Mouse (Mus musculus) stomach, embryonic 15.5 days (tissue): ENCODE results near the gene Atp8a2. TPM values are rescaled to one million over a fixed set of nuclear protein-coding genes. Genes with fewer than 3 reads are reported as not detected.

Experiments used
- ATAC-seq: fragments of 200-750 bp; cut with Nextera tagmentation; 2 replicates; pipeline ENCODE4 v1.8.0; 2017; ENCODE audit warnings: low read depth, moderate number of reproducible peaks, moderate TSS enrichment; ENCODE audit not compliant: insufficient read depth, low FRiP score
- H3K27ac ChIP-seq: fragments of 300-500 bp; sonication (generic); 2 replicates; pipeline ENCODE4 v1.5.1; 2015; ENCODE audit warnings: mild to moderate bottlenecking, inconsistent platforms
- H3K27me3 ChIP-seq: fragments of 300-500 bp; sonication (generic); replicated peaks from 2 replicates; pipeline ENCODE4 v1.6.1; 2015; ENCODE audit warnings: inconsistent platforms
- H3K36me3 ChIP-seq: fragments of 300-500 bp; sonication (generic); 2 replicates; pipeline ENCODE4 v1.6.1; 2015; ENCODE audit warnings: inconsistent platforms
- H3K4me1 ChIP-seq: fragments of 300-500 bp; sonication (generic); 2 replicates; pipeline ENCODE4 v1.6.1; 2015; ENCODE audit warnings: inconsistent platforms
- H3K4me2 ChIP-seq: fragments of 300-500 bp; sonication (generic); 2 replicates; pipeline ENCODE4 v1.6.1; 2015; ENCODE audit warnings: mild to moderate bottlenecking, inconsistent platforms
- H3K4me3 ChIP-seq: fragments of 300-500 bp; sonication (generic); replicated peaks from 2 replicates; pipeline ENCODE4 v1.5.1; 2015; ENCODE audit warnings: inconsistent platforms
- H3K9ac ChIP-seq: fragments of 300-500 bp; sonication (generic); 2 replicates; pipeline ENCODE4 v1.6.1; 2015; ENCODE audit warnings: inconsistent platforms
- H3K9me3 ChIP-seq: fragments of 300-500 bp; sonication (generic); 2 replicates; pipeline ENCODE4 v1.6.1; 2016; ENCODE audit warnings: inconsistent platforms
- WGBS: fragments of 180-500 bp; shearing (Covaris S2); methylation state at CpG from one replicate; pipeline ENCODE4 v1.1.7; 2015; 5-methylcytosine and 5-hydroxymethylcytosine counted together
- microRNA counts: library from miRNA; unstranded; fragments of <30 nt; microRNA quantifications from one replicate; lab custom pipeline; 2016
- microRNA-seq: library from miRNA; unstranded; fragments of <30 nt; microRNA quantifications from one replicate; pipeline ENCODE4, GENCODE M21; 2016
- polyA plus RNA-seq: library from polyadenylated mRNA; unstranded; fragments of >200 nt; fragmentation: Nextera tagmentation; extraction: Ambion mirVana; gene quantifications from 2 replicates; pipeline ENCODE4 v1.2.1, GENCODE M21; 2015

The Atp8a2 gene
- polyA plus RNA-seq, 1 experiment from 2014 or later = 6.0 TPM

- Histone ChIP-seq H3K9ac (no peak overlapping the region), H3K4me1 (0 out of 2 replicates have a peak, but pooled peaks cover 6% of the 10 kb centered on the region), H3K36me3 (0 out of 2 replicates have a peak, but pooled peaks cover 4% of the 10 kb centered on the region), H3K27ac (no peak overlapping the region), H3K4me3 (no peak overlapping the region), H3K27me3 (no peaks in the 10 kb centered on the region), H3K4me2 (no peak overlapping the region), H3K9me3 (no peaks in the 10 kb centered on the region)
- no peak for ATAC-seq
- 91% methylated on average over 3 of the region's 3 CpGs for WGBS
These were observed 602.0 kb downstream of the Atp8a2 start for GRCm38 (mm10) chr14:59594988-59595387.

DNA sequence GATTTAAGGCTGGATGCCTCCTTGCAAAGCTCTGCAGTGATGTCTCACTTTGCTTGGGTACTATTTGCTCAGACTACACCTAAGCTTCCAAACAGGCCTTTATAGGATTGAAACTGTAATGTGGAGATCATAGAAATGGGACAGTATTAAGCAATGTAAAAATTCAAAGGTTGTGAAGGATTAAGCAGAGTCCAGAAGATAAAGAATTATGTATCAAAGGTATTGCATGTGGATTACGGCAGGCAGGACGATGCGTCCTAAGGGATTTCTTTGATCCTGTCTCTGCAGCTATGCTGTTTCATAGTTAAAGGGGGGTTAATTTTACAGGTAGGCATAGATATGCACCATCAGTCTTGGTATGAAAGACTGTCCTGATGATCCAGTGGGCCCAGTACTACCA, 604.4 kb downstream of the Atp8a2 start:
- H3K27ac ChIP-seq = no peak overlapping the region
- H3K9ac ChIP-seq = no peak overlapping the region
- no peak for ATAC-seq
- WGBS = 95% methylated on average over 3 of the region's 3 CpGs
- H3K4me3 ChIP-seq = no peak overlapping the region
- no peak overlapping the region for H3K4me2 ChIP-seq
- 0 out of 2 replicates have a peak, but pooled peaks cover 6% of the 10 kb centered on the region for H3K4me1 ChIP-seq
- H3K36me3 ChIP-seq = peaks cover 23% of the 10 kb centered on the region
- H3K9me3 ChIP-seq = no peaks in the 10 kb centered on the region
- no peaks in the 10 kb centered on the region for H3K27me3 ChIP-seq

DNA sequence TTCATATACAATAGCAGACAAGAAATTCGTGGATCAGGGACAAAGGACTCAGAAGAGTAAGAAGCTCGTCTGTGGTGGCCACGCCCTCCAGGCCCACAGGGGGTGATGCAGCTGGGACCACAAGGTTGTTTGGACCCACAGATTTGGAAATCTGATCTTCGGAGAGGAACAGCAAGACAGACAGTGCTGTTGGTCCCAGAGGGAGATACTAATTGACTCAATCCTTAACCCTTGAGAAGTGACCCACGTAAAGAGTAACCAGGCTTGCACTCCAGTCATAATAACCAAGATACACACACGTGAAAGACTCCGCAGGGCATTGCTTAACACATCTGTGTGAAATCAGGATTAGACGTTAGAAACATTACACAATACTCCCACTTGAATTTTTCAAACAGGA, 605.1 kb downstream of the Atp8a2 start:
- Histone ChIP-seq H3K27me3 (no peaks in the 10 kb centered on the region), H3K4me2 (no peak overlapping the region), H3K4me3 (no peak overlapping the region), H3K4me1 (0 out of 2 replicates have a peak, but pooled peaks cover 2% of the 10 kb centered on the region), H3K9ac (no peak overlapping the region), H3K9me3 (no peaks in the 10 kb centered on the region), H3K36me3 (peaks cover 23% of the 10 kb centered on the region), H3K27ac (no peak overlapping the region)
- no peak for ATAC-seq
- 87% methylated on average over 8 of the region's 8 CpGs for WGBS

GRCm38 (mm10) chr14:59590614-59591013, 606.4 kb downstream of the Atp8a2 start:
- Histone ChIP-seq H3K4me2 (no peak overlapping the region), H3K36me3 (peaks cover 34% of the 10 kb centered on the region), H3K27me3 (no peaks in the 10 kb centered on the region), H3K9ac (no peak overlapping the region), H3K27ac (no peak overlapping the region), H3K9me3 (no peaks in the 10 kb centered on the region), H3K4me3 (no peak overlapping the region), H3K4me1 (no peaks in the 10 kb centered on the region)
- ATAC-seq = no peak
- WGBS = 77% methylated on average over 1 of the region's 1 CpGs

MicroRNAs encoded within 50 kb of the gene (microRNA counts, 519-probe panel; counts per million panel counts)
- microRNA mmu-miR-719 (lab: Ali Mortazavi, UCI) = not detected

Small RNAs within 50 kb of the gene (microRNA-seq; reads per million reads assigned to microRNA genes)
- gene Mir719 = not detected

Other genes with a start within 250 kb of the Atp8a2 start
- 0.06 and 0.17 TPM in 2 replicates for gene Nupl1, start 54.3 kb upstream of the Atp8a2 start, polyA plus RNA-seq
- gene Gm49336, start 54.3 kb upstream of the Atp8a2 start, polyA plus RNA-seq = 44.7 and 48.9 TPM in 2 replicates
- 31.5 and 32.3 TPM in 2 replicates for gene Mtmr6, start 68.0 kb upstream of the Atp8a2 start, polyA plus RNA-seq
- gene Amer2, start 176.1 kb upstream of the Atp8a2 start, polyA plus RNA-seq = 1.4 TPM in 2 replicates